Mouse (Mus musculus) regulatory T cell (primary cell): ENCODE results near the gene Ntn1.

Source experiments
- in situ Hi-C: fragments of 300-600 bp; cut with MboI, MseI; formaldehyde crosslinking; loops from one replicate; pipeline ENCODE4 v1.15.1; 2025; ENCODE audit warnings: high pct_unique_total_duplicates

Ntn1 gene

GRCm38 (mm10) chr11:68407266-68407926 is 6.8 kb upstream of the Ntn1 start:
- in situ Hi-C loops: no loop called here

GRCm38 (mm10) chr11:68405576-68405975 is 5.0 kb upstream of the Ntn1 start:
- in situ Hi-C loops: no loop called here

- in situ Hi-C loops: no loop called here
Measured at GRCm38 (mm10) chr11:68404185-68404584, 3.6 kb upstream of the Ntn1 start.

GRCm38 (mm10) chr11:68401428-68401827 is 805 bp upstream of the Ntn1 start:
- in situ Hi-C loops: no loop called here

- in situ Hi-C loops: no loop called here
Measured at GRCm38 (mm10) chr11:68400021-68400671, 477 bp downstream of the Ntn1 start.

- in situ Hi-C loops: no loop called here
Measured at GRCm38 (mm10) chr11:68399548-68400020, 1.0 kb downstream of the Ntn1 start.

GRCm38 (mm10) chr11:68398891-68399547 is 1.6 kb downstream of the Ntn1 start:
- in situ Hi-C loops: no loop called here

- in situ Hi-C loops: no loop called here
Measured at GRCm38 (mm10) chr11:68395546-68395945, 5.1 kb downstream of the Ntn1 start.

GRCm38 (mm10) chr11:68394749-68395148 is 5.9 kb downstream of the Ntn1 start:
- in situ Hi-C loops: loop anchor here (5.0 kb wide), 1 partner anchor 397 kb away; no protein-coding TSS in a partner anchor

- in situ Hi-C loops: loop anchor here (5.0 kb wide), 1 partner anchor 397 kb away; no protein-coding TSS in a partner anchor
Measured at GRCm38 (mm10) chr11:68393897-68394490, 6.6 kb downstream of the Ntn1 start.

GRCm38 (mm10) chr11:68390381-68391287 is 10.0 kb downstream of the Ntn1 start:
- in situ Hi-C loops: loop anchor here (5.0 kb wide), 1 partner anchor 393 kb away; no protein-coding TSS in a partner anchor

- in situ Hi-C loops: loop anchor here (5.0 kb wide), 1 partner anchor 392 kb away; no protein-coding TSS in a partner anchor
Measured at GRCm38 (mm10) chr11:68389621-68390020, 11.0 kb downstream of the Ntn1 start.

- in situ Hi-C loops: no loop called here
Measured at GRCm38 (mm10) chr11:68388655-68389015, 12.0 kb downstream of the Ntn1 start.

- in situ Hi-C loops: no loop called here
Measured at GRCm38 (mm10) chr11:68387971-68388654, 12.5 kb downstream of the Ntn1 start.

- in situ Hi-C loops: no loop called here
Measured at GRCm38 (mm10) chr11:68387441-68387760, 13.2 kb downstream of the Ntn1 start.

GRCm38 (mm10) chr11:68386589-68387440 is 13.8 kb downstream of the Ntn1 start:
- in situ Hi-C loops: no loop called here

- in situ Hi-C loops: no loop called here
Measured at GRCm38 (mm10) chr11:68385921-68386588, 14.6 kb downstream of the Ntn1 start.

GRCm38 (mm10) chr11:68385021-68385821 is 15.4 kb downstream of the Ntn1 start:
- in situ Hi-C loops: no loop called here
